Mouse (Mus musculus) C2C12 (cell line): ENCODE measurements around the gene Has1.

ENCODE experiments used
- CTCF ChIP-seq: IDR thresholded peaks from one replicate; pipeline ENCODE4 v1.5.1; 2011; ENCODE audit not compliant: control insufficient read depth, insufficient read depth, insufficient read length
- MYOD1 ChIP-seq: IDR thresholded peaks from one replicate; pipeline ENCODE4 v1.6.1; 2011; ENCODE audit warnings: low read depth; ENCODE audit not compliant: control insufficient read depth, insufficient read length

DNA sequence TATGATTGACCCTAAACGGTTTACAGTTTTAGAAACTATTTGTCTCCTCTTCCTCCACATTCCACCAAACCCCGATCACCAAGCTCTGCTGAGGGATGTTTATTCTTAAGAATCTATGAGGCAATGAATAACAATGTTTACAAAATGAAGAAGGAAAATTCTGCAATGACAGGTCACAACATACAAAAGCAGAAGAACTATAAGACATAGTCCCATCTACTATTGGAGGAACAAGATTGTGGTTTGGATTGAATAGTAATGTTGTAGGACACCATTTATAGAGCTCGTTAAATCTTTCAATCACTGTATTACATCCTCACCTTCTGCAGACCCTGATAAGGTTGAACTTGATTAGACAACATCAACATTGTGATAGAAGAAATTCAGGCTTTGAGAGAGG lies 27.7 kb upstream of the Has1 start:
- no peak for TF ChIP-seq CTCF
- TF ChIP-seq MYOD1 = no peak
